Mouse (Mus musculus) forebrain, embryonic 16.5 days (tissue): ENCODE data around the gene Pithd1. TPM values are rescaled to one million over a fixed set of nuclear protein-coding genes. Genes with fewer than 3 reads are reported as not detected.

Experiments used
- ATAC-seq: fragments of 200-750 bp; cut with Nextera tagmentation; 2 replicates; pipeline ENCODE4 v1.8.0; 2017; ENCODE audit warnings: mild to moderate bottlenecking, moderate library complexity
- H3K27ac ChIP-seq: fragments of 300-500 bp; sonication (generic); 2 replicates; pipeline ENCODE4 v1.5.1; 2014; ENCODE audit warnings: low read length, control low read depth
- H3K27me3 ChIP-seq: fragments of 300-500 bp; sonication (generic); replicated peaks from 2 replicates; pipeline ENCODE4 v1.6.1; 2014; ENCODE audit warnings: low read length; ENCODE audit not compliant: control insufficient read depth, insufficient read depth
- H3K36me3 ChIP-seq: fragments of 300-500 bp; sonication (generic); 2 replicates; pipeline ENCODE4 v1.6.1; 2014; ENCODE audit not compliant: control insufficient read depth, insufficient read depth
- H3K4me1 ChIP-seq: fragments of 300-500 bp; sonication (generic); replicated peaks from 2 replicates; pipeline ENCODE4 v1.6.1; 2014; ENCODE audit warnings: low read length; ENCODE audit not compliant: control insufficient read depth, insufficient read depth
- H3K4me2 ChIP-seq: fragments of 300-500 bp; sonication (generic); 2 replicates; pipeline ENCODE4 v1.6.1; 2014; ENCODE audit warnings: mild to moderate bottlenecking, low read length, control low read depth
- H3K4me3 ChIP-seq: fragments of 300-500 bp; sonication (generic); replicated peaks from 2 replicates; pipeline ENCODE4 v1.5.1; 2014; ENCODE audit warnings: mild to moderate bottlenecking, low read length, control low read depth
- H3K9ac ChIP-seq: fragments of 300-500 bp; sonication (generic); replicated peaks from 2 replicates; pipeline ENCODE4 v1.6.1; 2014; ENCODE audit warnings: low read depth, low read length, control low read depth
- H3K9me3 ChIP-seq: fragments of 300-500 bp; sonication (generic); 2 replicates; pipeline ENCODE4 v1.6.1; 2016; ENCODE audit warnings: low read length; ENCODE audit not compliant: control insufficient read depth
- WGBS: fragments of 180-500 bp; shearing (Covaris S2); extraction: QIAGEN DNeasy Blood & Tissue Kit; methylation state at CpG from one replicate; pipeline ENCODE4 v1.1.7; 2014; 5-methylcytosine and 5-hydroxymethylcytosine counted together
- polyA plus RNA-seq: library from polyadenylated mRNA; unstranded; fragments of >200 nt; fragmentation: Nextera tagmentation; extraction: Ambion mirVana; gene quantifications from 2 replicates; pipeline ENCODE4 v1.2.1, GENCODE M21; 2015

The Pithd1 gene
- polyA plus RNA-seq, 1 experiment from 2014 or later, result 56.0 TPM

GRCm38 (mm10) chr4:135929828-135930227 lies 57.2 kb downstream of the Pithd1 start:
- Histone ChIP-seq H3K4me2 (no peak overlapping the region), H3K9ac (no peak overlapping the region), H3K9me3 (no peaks in the 10 kb centered on the region), H3K27ac (no peak overlapping the region), H3K4me3 (no peak overlapping the region), H3K36me3 (no peaks in the 10 kb centered on the region; the same call in 1 of the 2 replicates), H3K27me3 (no peaks in the 10 kb centered on the region), H3K4me1 (peaks cover 3% of the 10 kb centered on the region; the same call in 1 of the 2 replicates)
- no peak for ATAC-seq
- 89% methylated on average over 9 of the region's 9 CpGs for WGBS

DNA sequence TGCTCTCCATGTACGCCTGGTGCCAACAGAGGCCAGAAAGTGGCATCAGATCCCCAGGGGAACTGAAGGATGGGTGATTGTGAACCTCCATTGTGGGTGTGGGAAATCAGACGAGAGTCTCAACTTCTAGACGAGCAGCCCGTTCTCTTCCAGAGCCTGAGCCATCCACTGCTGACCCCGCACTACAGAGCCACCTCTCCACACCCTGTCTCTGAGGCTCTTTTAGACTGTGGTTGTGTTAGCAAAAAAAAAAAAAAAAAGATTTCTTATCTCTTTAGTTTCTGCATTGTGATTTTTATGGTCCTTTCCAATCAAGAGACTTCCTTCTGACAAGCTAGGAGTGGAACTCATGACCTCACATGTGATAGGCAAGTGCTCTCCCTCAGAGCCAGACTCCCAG lies 57.7 kb downstream of the Pithd1 start:
- H3K4me3 ChIP-seq, result no peak overlapping the region
- no peak overlapping the region for H3K9ac ChIP-seq
- H3K27me3 ChIP-seq, result no peaks in the 10 kb centered on the region
- no peaks in the 10 kb centered on the region; the same call in 1 of the 2 replicates for H3K36me3 ChIP-seq
- H3K27ac ChIP-seq, result no peak overlapping the region
- no peaks in the 10 kb centered on the region for H3K9me3 ChIP-seq
- 85% methylated on average over 5 of the region's 5 CpGs for WGBS
- peaks cover 3% of the 10 kb centered on the region; the same call in 1 of the 2 replicates for H3K4me1 ChIP-seq
- ATAC-seq, result no peak
- H3K4me2 ChIP-seq, result no peak overlapping the region

GRCm38 (mm10) chr4:135928376-135928775 lies 58.7 kb downstream of the Pithd1 start:
- H3K9me3 ChIP-seq, result no peaks in the 10 kb centered on the region
- no peak overlapping the region for H3K4me2 ChIP-seq
- peaks cover 3% of the 10 kb centered on the region; the same call in 1 of the 2 replicates for H3K4me1 ChIP-seq
- ATAC-seq, result no peak
- 79% methylated on average over 9 of the region's 9 CpGs for WGBS
- no peak overlapping the region for H3K4me3 ChIP-seq
- no peak overlapping the region for H3K27ac ChIP-seq
- no peaks in the 10 kb centered on the region; the same call in 1 of the 2 replicates for H3K36me3 ChIP-seq
- H3K27me3 ChIP-seq, result no peaks in the 10 kb centered on the region
- H3K9ac ChIP-seq, result no peak overlapping the region

- 97% methylated on average over 3 of the region's 3 CpGs for WGBS
- no peak for ATAC-seq
- no peak overlapping the region for H3K4me3 ChIP-seq
- H3K27me3 ChIP-seq, result no peaks in the 10 kb centered on the region
- H3K9me3 ChIP-seq, result no peaks in the 10 kb centered on the region
- H3K36me3 ChIP-seq, result no peaks in the 10 kb centered on the region; the same call in 1 of the 2 replicates
- H3K27ac ChIP-seq, result no peak overlapping the region
- peaks cover 5% of the 10 kb centered on the region for H3K4me1 ChIP-seq
- H3K4me2 ChIP-seq, result no peak overlapping the region
- H3K9ac ChIP-seq, result no peak overlapping the region
Measured at GRCm38 (mm10) chr4:135926861-135927260, 60.2 kb downstream of the Pithd1 start.

- Histone ChIP-seq H3K27ac (no peak overlapping the region), H3K4me3 (no peak overlapping the region), H3K36me3 (no peaks in the 10 kb centered on the region; the same call in 1 of the 2 replicates), H3K4me1 (peaks cover 11% of the 10 kb centered on the region), H3K27me3 (no peaks in the 10 kb centered on the region), H3K9ac (no peak overlapping the region), H3K9me3 (no peaks in the 10 kb centered on the region), H3K4me2 (no peak overlapping the region)
- no peak for ATAC-seq
- 91% methylated on average over 10 of the region's 10 CpGs for WGBS
Measured at GRCm38 (mm10) chr4:135926195-135926808, 60.8 kb downstream of the Pithd1 start.

Other genes starting within 250 kb of the Pithd1 start
- gene Myom3, start 227.5 kb downstream of the Pithd1 start, polyA plus RNA-seq, result 0.29 and 0.34 TPM in 2 replicates
- gene Srsf10, start 131.5 kb downstream of the Pithd1 start, polyA plus RNA-seq, result 253 and 294 TPM in 2 replicates
- 120 and 140 TPM in 2 replicates for gene Pnrc2, start 113.4 kb downstream of the Pithd1 start, polyA plus RNA-seq
- 0.12 TPM in 1 of 2 replicates, not detected in the other for gene Cnr2, start 91.9 kb downstream of the Pithd1 start, polyA plus RNA-seq
- gene Fuca1, start 66.5 kb downstream of the Pithd1 start, polyA plus RNA-seq, result 52.9 and 58.8 TPM in 2 replicates
- 62.2 and 67.9 TPM in 2 replicates for gene Hmgcl, start 40.8 kb downstream of the Pithd1 start, polyA plus RNA-seq
- gene Gale, start 23.5 kb downstream of the Pithd1 start, polyA plus RNA-seq, result 34.7 and 44.1 TPM in 2 replicates
- gene Lypla2, start 14.6 kb downstream of the Pithd1 start, polyA plus RNA-seq, result 169 and 197 TPM in 2 replicates
- gene Eloa, start 34.5 kb upstream of the Pithd1 start, polyA plus RNA-seq, result 32.5 and 36.2 TPM in 2 replicates
- 281 and 302 TPM in 2 replicates for gene Rpl11, start 66.2 kb upstream of the Pithd1 start, polyA plus RNA-seq
- gene Id3, start 156.2 kb upstream of the Pithd1 start, polyA plus RNA-seq, result 85.1 and 102 TPM in 2 replicates
- 3.9 and 4.3 TPM in 2 replicates for gene E2f2, start 185.1 kb upstream of the Pithd1 start, polyA plus RNA-seq
- gene Asap3, start 219.1 kb upstream of the Pithd1 start, polyA plus RNA-seq, result 3.7 and 4.1 TPM in 2 replicates